Mouse (Mus musculus): ENCODE measurements around the gene Uba7.

Uba7 gene

GRCm38 (mm10) chr9:107975399-107976386 lies at the start of gene Uba7:
Gene Uba7 (plus strand): TSS chr9:107975505.
- no peak for DNase-seq

- no peak for DNase-seq
Measured at GRCm38 (mm10) chr9:107926920-107927420, 48.3 kb upstream of the Uba7 start.

DNA sequence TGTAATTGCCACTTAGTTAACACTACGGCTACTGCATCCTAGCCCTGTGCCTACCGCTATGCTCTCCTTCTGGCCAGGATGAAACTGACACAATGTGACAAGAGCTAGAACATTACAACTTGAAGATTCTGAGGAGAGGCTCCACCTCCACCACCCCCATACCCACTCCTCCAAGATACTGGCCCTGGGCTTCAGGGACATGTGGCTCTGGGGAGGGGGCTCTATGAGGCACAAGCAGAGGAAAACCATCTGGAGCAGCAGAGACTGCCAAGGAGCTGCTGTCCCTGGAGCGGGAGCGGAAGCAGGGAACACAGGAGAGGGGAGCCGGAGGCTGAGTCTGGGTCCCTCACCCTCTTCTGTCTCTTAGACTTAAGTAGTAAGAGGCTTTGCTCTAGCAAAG lies 47.6 kb upstream of the Uba7 start:
- DNase-seq: no peak

DNA sequence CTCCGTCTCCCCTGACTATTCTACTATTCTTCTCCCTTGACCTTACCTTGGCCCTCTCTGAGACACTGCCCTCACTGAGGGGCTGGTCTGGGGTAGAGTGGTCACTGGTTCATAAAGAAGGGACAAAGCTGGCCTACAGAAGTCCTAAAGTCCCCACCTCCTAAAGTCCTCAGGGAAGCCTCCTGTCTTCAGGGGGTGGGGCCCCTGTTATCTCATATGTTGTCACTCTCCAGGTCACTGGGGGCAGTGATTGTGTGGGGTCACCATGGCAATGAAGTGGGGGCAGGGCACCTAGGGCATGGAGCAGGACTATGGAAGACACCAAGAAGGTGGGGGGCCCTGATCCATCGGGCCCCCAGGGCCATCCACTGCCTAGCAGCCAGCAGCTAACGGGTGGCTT lies 47.1 kb upstream of the Uba7 start, which contains the start of gene Actl11:
Actl11 (plus strand) TSS at position 301 of the 400 bp plus-strand sequence.
- no peak for DNase-seq

DNA sequence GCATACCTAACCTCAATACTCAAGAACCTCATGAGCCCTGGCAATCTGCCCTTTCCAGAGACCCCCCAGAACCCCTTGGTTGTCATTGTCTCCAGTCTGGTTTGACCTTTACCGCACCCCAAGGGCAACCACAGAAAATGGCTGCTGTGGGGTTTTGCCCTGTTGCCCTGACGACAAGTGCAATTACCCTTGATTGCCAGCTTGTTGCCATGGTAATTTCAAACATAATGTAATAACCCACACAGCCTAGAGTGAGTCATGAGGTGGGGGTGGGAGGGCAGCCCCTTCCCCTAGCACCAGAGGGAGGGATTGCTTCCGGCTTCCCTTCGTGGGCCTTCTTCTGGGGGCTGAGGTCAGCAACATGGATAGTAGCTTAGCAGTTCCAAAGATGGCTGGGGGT lies 43.1 kb upstream of the Uba7 start:
- DNase-seq: no peak

DNA sequence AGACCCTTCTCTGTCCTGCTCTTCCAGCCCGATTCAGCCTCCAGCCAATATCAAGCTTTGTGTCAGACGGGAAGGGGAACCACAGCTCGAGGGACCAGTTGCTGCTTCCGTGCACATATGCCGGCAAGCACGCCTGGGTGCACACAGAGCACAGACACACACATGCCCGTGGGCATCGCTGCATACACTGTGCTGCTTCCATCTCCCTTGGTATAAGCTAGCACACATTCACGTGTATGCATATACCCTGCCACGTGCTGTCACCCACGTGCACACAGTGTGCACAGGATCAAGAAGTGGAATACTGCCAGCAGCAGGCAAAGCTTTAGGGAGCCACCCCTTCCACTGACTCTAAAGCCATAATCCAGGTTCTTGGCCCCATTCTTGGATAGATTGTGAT lies 41.2 kb upstream of the Uba7 start:
- no peak for DNase-seq

- DNase-seq: no peak
Measured at GRCm38 (mm10) chr9:107935374-107935773, 39.9 kb upstream of the Uba7 start, which contains the start of gene Camkv. Gene Camkv (plus strand): TSS chr9:107935674.

- DNase-seq: no peak
Measured at GRCm38 (mm10) chr9:107935790-107936214, 39.5 kb upstream of the Uba7 start.

DNA sequence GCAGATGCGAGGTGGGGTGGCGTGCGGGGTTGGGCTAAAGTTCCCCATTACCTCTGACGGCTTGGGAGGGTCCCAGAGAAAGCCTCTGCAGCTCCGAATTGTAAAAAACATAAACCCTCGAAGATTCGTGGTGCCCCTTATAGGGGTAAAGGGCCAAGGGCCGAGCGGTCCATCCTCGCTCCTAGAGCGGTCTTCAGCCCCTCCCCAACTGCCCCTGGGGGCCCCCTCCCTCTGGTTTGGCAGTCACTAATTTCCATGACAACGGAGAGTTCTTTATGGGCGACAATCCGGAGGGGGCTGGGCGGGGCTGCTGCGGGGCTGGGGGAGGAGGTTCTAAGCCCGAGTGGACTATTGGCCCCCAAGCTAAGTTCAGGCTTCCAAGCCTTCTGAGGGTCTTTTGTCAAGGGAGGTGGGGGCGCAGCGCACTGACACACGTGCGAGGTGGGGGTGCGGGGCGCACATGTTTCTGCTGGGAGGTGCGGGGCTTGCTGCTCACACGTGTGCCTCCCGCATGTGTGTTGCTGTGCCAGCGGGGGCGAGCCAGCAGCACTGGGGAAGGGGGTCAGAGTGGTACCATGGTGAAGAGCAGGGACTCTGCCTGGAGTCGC lies 39.0 kb upstream of the Uba7 start:
- no peak for DNase-seq

DNA sequence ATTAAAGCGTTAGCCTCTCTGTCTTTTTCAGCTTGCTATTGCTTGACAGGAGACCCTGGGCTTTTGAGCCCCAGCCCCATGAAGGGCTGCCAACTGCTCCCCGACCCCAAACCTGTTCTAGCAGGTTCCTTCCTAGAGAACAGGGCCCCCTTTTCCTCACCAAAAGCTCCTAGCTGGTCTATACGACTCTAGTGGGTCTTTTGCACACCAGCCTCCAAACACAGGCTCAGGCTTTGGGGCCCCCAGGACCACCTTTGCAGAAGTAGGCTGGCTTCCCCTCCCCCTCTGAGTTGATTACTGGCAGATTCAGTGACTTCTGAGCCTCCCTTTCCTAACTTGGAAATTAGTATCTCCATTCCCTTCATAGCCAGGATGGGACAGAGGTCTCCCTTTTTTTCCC lies 38.5 kb upstream of the Uba7 start:
- no peak for DNase-seq

- peak; percentile 65 for DNase-seq
Measured at GRCm38 (mm10) chr9:107947241-107948194, 27.8 kb upstream of the Uba7 start.

DNA sequence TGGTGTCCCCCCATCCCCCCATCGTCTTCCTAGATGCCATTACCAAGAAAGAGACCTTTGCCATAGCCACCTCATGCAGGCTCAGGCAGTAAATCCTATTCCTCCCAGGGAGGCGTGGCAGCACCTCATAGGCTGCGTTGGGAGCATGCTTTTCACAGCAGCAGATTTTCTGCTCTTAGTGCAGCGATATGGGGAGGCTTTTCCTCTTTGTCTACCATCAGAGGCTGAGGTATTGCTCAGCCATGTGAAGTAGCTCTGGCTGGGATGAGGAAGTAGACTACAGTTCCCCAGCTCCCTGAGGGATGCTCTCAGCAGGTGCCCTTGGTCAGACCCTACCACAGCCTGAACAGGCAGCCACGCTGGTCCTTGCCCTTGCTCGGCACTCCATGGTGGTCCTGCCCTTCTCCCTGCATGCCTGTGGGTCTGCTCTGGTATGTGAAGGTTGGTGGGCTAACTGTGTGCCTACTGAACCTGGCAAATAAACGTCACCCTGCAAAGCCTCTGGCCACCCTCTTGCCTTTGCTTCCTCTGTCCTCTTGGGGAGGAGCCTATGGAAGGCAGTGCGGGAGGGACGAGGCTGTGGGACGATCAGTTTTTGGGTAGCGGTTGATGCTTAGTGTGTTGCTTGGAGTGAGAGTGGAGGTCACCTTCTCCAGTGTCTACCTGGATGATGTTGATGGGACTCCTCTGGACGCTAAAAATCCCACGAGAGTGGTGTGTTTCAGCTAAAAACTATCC lies 26.0 kb upstream of the Uba7 start:
- no peak for DNase-seq

DNA sequence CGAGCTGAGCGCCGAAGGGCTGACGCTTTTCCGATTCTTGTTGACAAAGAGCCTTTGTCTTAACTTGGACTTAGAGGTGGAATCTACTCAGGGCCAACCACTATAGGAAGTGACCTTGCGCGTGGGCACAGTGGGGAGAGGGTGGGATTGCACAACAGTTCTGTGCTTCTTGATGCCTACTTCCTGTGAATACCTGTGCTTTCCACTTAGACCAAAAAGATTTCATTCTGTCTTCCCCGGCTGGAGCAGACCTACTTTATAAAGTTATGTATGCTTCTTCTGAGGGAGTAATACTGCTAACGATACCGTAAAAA lies 25.4 kb upstream of the Uba7 start, which contains the start of gene Traip:
Traip (plus strand) TSS at position 215 of the 314 bp plus-strand sequence.
- no peak for DNase-seq

DNA sequence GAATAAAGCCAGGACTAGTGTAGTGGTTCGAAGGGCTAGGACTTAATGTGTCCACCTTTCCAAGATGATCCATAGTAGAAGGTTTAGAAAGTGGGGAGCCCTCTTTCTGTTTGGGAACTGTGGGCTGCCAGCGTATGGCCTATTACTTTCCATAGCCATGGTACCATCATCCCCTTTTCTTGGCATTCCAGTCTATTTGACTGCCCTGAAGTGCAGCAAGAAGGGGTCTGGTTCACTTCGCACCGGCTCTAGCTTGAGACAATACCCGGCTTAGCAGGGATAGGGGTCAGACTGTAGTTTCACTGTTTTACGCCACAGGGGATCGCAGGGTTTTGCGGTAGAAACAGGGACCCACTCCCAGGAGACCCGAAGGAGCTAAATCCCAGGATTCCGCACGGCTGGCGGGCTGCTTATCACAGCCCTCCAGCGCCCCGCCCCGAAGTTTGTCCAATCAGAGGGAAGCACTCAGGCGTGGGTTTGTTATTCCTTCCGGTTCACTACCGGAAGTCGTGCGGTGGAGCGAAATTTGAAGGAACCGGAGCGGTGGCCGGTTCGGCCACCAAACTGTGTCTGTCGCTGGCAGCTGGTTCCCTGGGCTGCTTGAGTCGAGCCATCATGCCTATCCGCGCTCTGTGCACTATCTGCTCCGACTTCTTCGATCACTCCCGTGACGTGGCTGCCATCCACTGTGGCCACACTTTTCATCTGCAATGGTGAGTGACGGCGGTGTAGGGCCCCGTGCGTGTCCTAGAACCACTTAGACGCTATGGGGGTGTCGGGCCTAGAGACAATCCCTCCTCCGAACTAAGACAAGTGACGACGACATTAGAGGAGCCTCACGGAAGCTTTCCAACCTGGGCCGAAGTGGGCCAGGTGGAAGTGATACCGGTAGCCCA lies 24.6 kb upstream of the Uba7 start:
- DNase-seq: peak; percentile 90

- DNase-seq: no peak
Measured at GRCm38 (mm10) chr9:107955613-107956289, 19.6 kb upstream of the Uba7 start.

DNA sequence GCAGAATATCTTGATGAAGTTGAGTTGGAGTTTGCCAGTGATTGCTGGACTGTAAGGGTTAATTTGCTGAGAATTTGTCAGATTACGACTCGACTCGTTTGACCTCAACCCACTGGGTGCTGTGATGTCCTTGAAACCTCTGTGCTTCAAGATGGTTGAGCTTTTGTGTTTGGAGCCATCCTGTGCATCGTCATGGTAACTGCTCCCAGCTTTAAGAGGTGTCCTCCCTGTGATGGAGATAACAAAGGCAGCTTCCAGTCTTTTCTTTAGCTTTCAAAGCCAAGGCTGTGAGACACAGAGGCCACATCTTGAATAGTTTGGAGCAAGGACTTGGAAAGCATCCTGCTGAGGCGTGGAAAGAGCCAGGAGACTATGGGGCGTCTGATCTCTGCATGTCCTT lies 18.2 kb upstream of the Uba7 start:
- DNase-seq: no peak

DNA sequence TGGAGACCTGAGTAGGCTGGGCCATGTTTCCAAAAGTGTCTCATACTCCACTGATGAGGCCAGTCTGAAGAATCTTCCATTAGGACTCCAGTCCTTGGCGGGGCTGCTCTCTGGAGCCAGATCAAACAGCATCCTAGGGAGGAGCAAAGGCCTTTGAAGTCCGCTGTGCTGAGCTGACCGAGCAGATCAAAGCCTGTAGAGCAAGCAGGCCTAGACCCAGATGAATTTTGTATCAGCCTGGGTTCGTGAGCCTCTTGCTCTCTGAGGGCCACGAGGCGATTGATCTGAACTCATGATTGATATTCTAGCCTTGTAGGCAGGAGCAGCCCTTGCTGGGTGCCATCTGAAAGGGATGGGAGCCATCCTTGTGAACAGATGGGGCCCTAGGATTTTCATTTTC lies 15.4 kb upstream of the Uba7 start:
- DNase-seq: no peak

- DNase-seq: no peak
Measured at GRCm38 (mm10) chr9:107960928-107961327, 14.4 kb upstream of the Uba7 start.

GRCm38 (mm10) chr9:107961351-107961762 lies 13.9 kb upstream of the Uba7 start:
- DNase-seq: no peak

DNA sequence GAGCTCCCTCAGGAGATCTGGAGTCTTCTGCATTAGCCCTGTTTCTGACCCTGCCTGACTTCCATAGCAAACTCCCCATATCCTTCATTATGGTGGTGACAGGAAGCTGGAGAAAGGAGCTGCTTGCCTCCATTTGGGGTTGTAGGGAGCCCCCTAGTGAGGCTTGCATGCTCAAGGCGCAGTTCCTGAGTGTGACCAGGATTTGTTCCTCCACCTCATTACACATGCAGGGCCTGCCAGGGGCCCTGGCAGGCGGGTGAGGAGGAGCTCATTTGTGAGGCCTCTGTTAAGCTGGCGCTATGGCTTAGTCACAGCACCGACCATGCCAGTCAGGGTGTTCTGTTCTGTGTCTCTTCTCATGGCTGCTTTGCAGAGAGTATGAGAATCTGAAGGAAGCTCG lies 13.4 kb upstream of the Uba7 start:
- DNase-seq: no peak
